Mouse (Mus musculus) E14TG2a.4 (cell line): ENCODE measurements at regions not wholly inside any gene's neighbourhood (a gene's known extent, or its start where the extent isn't known, plus 50 kb on each side); places are given as distances from the start of the nearest gene placed in this dataset.

Experiments used
- CTCF ChIP-seq: conservative IDR thresholded peaks from 2 replicates; pipeline ENCODE4 v1.5.1; 2014; ENCODE audit warnings: low read length
- NANOG ChIP-seq: IDR thresholded peaks from 2 replicates; pipeline ENCODE4 v1.6.1; 2014; ENCODE audit warnings: borderline replicate concordance, low read length, mixed read lengths
- POU5F1 ChIP-seq: IDR thresholded peaks from 2 replicates; pipeline ENCODE4 v1.6.1; 2014; ENCODE audit warnings: low read length, borderline replicate concordance

GRCm38 (mm10) chr1:183671541-183671940 lies 253.5 kb downstream of the Hhipl2 start:
- TF ChIP-seq CTCF (no peak), NANOG (no peak), POU5F1 (no peak)
